Mouse (Mus musculus) left cerebral cortex, adult 8-10 months (tissue): ENCODE results near the gene Crocc2. TPM values are rescaled to one million over a fixed set of nuclear protein-coding genes. Genes with fewer than 3 reads are reported as not detected.
A peak's percentile ranks its signal among the peaks of the same experiment; 100 is the strongest.
"Not testable (repeated sequence)": the region's sequence is repeated elsewhere in the genome, so short reads cannot be mapped to it uniquely, and the experiment has no call there.

Experiments
- DNase-seq, 2 experiments: peaks; one replicate each; pipeline ENCODE4 v3.0.0; 2022; ENCODE audit warnings: low spot score in 2 of 2
- total RNA-seq, 4 experiments: library from RNA; stranded (reverse); gene quantifications; 2 replicates each; pipeline ENCODE4 v1.2.4; 2022

Gene Crocc2
- total RNA-seq, 4 experiments from 2014 or later = 0.15 to 0.42 (median 0.20) TPM

GRCm38 (mm10) chr1:93161350-93161749 lies 7.2 kb upstream of the Crocc2 start:
- no peak for DNase-seq

GRCm38 (mm10) chr1:93161921-93162320 lies 6.6 kb upstream of the Crocc2 start:
- no peak for DNase-seq

GRCm38 (mm10) chr1:93162588-93162987 lies 5.9 kb upstream of the Crocc2 start:
- no peak for DNase-seq

GRCm38 (mm10) chr1:93165447-93165846 lies 3.1 kb upstream of the Crocc2 start:
- no peak for DNase-seq

- no peak for DNase-seq
Observed at GRCm38 (mm10) chr1:93166346-93167079, 2.0 kb upstream of the Crocc2 start.

GRCm38 (mm10) chr1:93173665-93174064 lies 5.1 kb downstream of the Crocc2 start:
- peak in 1 of 2 experiments; percentile 32 for DNase-seq

GRCm38 (mm10) chr1:93174399-93174798 lies 5.9 kb downstream of the Crocc2 start:
- peak; percentile 37 to 91 for DNase-seq

- DNase-seq = no peak
Observed at GRCm38 (mm10) chr1:93175849-93176248, 7.3 kb downstream of the Crocc2 start.

GRCm38 (mm10) chr1:93176525-93177332 lies 8.2 kb downstream of the Crocc2 start:
- peak in 1 of 2 experiments; percentile 55 for DNase-seq

- DNase-seq = no peak
Observed at GRCm38 (mm10) chr1:93182281-93182680, 13.8 kb downstream of the Crocc2 start.

GRCm38 (mm10) chr1:93184071-93184828 lies 15.7 kb downstream of the Crocc2 start:
- DNase-seq = peak in 1 of 2 experiments; percentile 63

- no peak for DNase-seq
Observed at GRCm38 (mm10) chr1:93190726-93191305, 22.3 kb downstream of the Crocc2 start.

GRCm38 (mm10) chr1:93194961-93195360 lies 26.4 kb downstream of the Crocc2 start:
- DNase-seq = no peak

- not testable (repeated sequence) for DNase-seq
Observed at GRCm38 (mm10) chr1:93197454-93197853, 28.9 kb downstream of the Crocc2 start.

GRCm38 (mm10) chr1:93197916-93198315 lies 29.4 kb downstream of the Crocc2 start:
- no peak for DNase-seq

- no peak for DNase-seq
Observed at GRCm38 (mm10) chr1:93206277-93206970, 37.9 kb downstream of the Crocc2 start.

- DNase-seq = peak in 1 of 2 experiments; percentile 25
Observed at GRCm38 (mm10) chr1:93207536-93208064, 39.1 kb downstream of the Crocc2 start.

GRCm38 (mm10) chr1:93210213-93210641 lies 41.7 kb downstream of the Crocc2 start:
- DNase-seq = peak in 1 of 2 experiments; percentile 66

- DNase-seq = no peak
Observed at GRCm38 (mm10) chr1:93211019-93211418, 42.5 kb downstream of the Crocc2 start.

GRCm38 (mm10) chr1:93211549-93212220 lies 43.2 kb downstream of the Crocc2 start:
- no peak for DNase-seq
